Mouse (Mus musculus) ES-Bruce4 (cell line): ENCODE data around the gene Evpl. TPM values are rescaled to one million over a fixed set of nuclear protein-coding genes. Genes with fewer than 3 reads are reported as not detected.
A peak's percentile ranks its signal among the peaks of the same experiment; 100 is the strongest.

Experiments
- H3K27ac ChIP-seq: 2 replicates; pipeline ENCODE4 v1.5.1; 2012; ENCODE audit warnings: low read length, inconsistent platforms; ENCODE audit not compliant: insufficient read depth
- H3K27me3 ChIP-seq: 2 replicates; pipeline ENCODE4 v1.6.1; 2012; ENCODE audit warnings: mild to moderate bottlenecking, low read length, inconsistent platforms; ENCODE audit not compliant: control insufficient read depth, poor library complexity, insufficient read depth, severe bottlenecking
- H3K36me3 ChIP-seq: 2 replicates; pipeline ENCODE4 v1.6.1; 2012; ENCODE audit warnings: inconsistent platforms, mild to moderate bottlenecking, low read length, moderate library complexity; ENCODE audit not compliant: control insufficient read depth, poor library complexity, insufficient read depth, severe bottlenecking
- H3K4me1 ChIP-seq: one replicate; pipeline ENCODE4 v1.8.1; 2011; ENCODE audit warnings: low read length; ENCODE audit not compliant: control insufficient read depth, insufficient read depth
- H3K4me3 ChIP-seq: 2 replicates; pipeline ENCODE4 v1.5.1; 2011; ENCODE audit warnings: low read depth, mild to moderate bottlenecking, low read length
- H3K9ac ChIP-seq: 2 replicates; pipeline ENCODE4 v1.6.1; 2012; ENCODE audit warnings: low read depth, mild to moderate bottlenecking, inconsistent platforms; ENCODE audit not compliant: poor library complexity, severe bottlenecking
- H3K9me3 ChIP-seq: replicated peaks from 2 replicates; pipeline ENCODE4 v1.6.1; 2012; ENCODE audit warnings: mild to moderate bottlenecking, low read length, inconsistent platforms; ENCODE audit not compliant: control insufficient read depth, poor library complexity, insufficient read depth, severe bottlenecking
- CTCF ChIP-seq: IDR thresholded peaks from one replicate; pipeline ENCODE4 v1.8.1; 2011; ENCODE audit warnings: low read depth, low read length
- EP300 ChIP-seq: IDR thresholded peaks from 2 replicates; pipeline ENCODE4 v1.6.1; 2011; ENCODE audit warnings: low read depth, low read length; ENCODE audit not compliant: insufficient read depth
- POLR2A ChIP-seq: IDR thresholded peaks from one replicate; pipeline ENCODE4 v1.8.1; 2011; ENCODE audit warnings: low read length; ENCODE audit not compliant: insufficient read depth
- polyA plus RNA-seq: library from polyadenylated mRNA; stranded (reverse); fragments of >200 nt; gene quantifications from 2 replicates; pipeline ENCODE4 v1.2.4, GENCODE M21; 2011; ENCODE audit warnings: low read depth; ENCODE audit not compliant: missing spikeins, insufficient read depth, insufficient read length

The Evpl gene
- polyA plus RNA-seq, 1 experiment: 3.1 TPM

DNA sequence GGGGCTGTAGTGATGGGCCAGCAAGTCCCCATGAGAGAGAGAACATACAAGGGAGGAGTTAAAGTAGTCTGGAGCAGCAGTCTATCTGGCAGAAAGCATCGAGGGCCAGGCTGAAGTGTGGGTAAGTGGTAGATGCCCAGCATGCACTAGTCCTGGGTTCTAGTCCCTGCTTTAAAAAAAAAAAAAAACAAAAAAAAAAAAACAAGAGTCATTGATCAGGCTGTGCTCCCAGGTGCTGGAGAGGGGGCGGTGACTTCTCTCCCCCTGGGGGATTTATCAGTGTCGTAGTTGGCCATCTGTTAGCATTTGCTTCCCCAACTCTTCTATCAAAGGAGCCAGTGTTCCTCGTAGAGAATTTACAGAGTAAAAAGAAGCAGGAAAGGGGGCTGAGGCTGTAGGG, 31.2 kb downstream of the Evpl start:
- H3K36me3 ChIP-seq: no peaks in the 10 kb centered on the region
- no peaks in the 10 kb centered on the region for H3K9me3 ChIP-seq
- H3K4me3 ChIP-seq: no peak overlapping the region
- H3K4me1 ChIP-seq: peaks cover 1% of the 10 kb centered on the region
- H3K27ac ChIP-seq: no peak overlapping the region
- no peaks in the 10 kb centered on the region for H3K27me3 ChIP-seq
- TF ChIP-seq CTCF: no peak
- TF ChIP-seq EP300: no peak
- TF ChIP-seq POLR2A: no peak
- H3K9ac ChIP-seq: no peak overlapping the region

DNA sequence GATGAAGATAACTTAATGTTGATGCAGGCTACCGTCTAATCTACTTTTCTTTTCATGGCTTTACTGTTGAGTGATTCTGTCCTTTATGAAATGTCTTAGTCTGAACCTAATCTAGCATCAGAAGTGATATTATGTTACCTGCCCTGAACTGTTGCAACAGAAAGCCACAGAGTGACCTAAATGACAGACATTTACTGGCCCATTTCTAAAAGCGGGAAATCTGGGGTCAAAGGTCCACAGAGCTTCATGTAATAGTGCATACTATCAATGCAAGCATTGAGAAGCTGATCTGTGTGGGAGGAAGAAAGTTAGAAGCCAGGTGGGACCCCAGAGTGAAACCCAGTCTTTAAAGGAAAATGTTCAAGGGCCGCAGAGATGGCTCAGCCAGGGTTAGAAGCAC, 34.7 kb downstream of the Evpl start:
- no peaks in the 10 kb centered on the region for H3K36me3 ChIP-seq
- H3K27me3 ChIP-seq: no peaks in the 10 kb centered on the region
- H3K27ac ChIP-seq: no peak overlapping the region
- no peaks in the 10 kb centered on the region for H3K4me1 ChIP-seq
- no peak overlapping the region for H3K4me3 ChIP-seq
- no peaks in the 10 kb centered on the region for H3K9me3 ChIP-seq
- TF ChIP-seq EP300: no peak
- TF ChIP-seq POLR2A: no peak
- TF ChIP-seq CTCF: no peak
- no peak overlapping the region for H3K9ac ChIP-seq

DNA sequence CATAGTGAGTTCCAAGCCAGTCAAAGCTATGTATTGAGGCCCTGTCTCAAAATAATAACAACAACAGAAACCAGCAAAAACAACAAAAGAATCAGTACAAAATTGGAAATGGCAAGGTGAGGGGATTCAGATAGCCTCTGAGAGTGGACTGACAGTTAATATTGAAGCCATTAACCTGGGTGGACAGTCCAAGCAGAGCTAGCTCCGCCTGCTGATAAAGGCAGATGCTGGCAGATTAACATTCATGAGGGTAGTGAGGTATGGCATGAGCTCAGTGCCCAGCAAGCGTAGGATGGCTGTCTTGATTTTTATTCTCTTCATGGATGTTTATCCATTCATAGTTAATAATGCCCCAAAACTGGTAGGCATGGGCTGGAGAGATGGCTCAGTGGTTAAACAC, 36.7 kb downstream of the Evpl start:
- H3K36me3 ChIP-seq: no peaks in the 10 kb centered on the region
- no peak for TF ChIP-seq EP300
- TF ChIP-seq POLR2A: no peak
- no peak for TF ChIP-seq CTCF
- no peak overlapping the region for H3K9ac ChIP-seq
- no peaks in the 10 kb centered on the region for H3K4me1 ChIP-seq
- no peaks in the 10 kb centered on the region for H3K27me3 ChIP-seq
- no peak overlapping the region for H3K4me3 ChIP-seq
- H3K27ac ChIP-seq: no peak overlapping the region
- no peaks in the 10 kb centered on the region for H3K9me3 ChIP-seq

DNA sequence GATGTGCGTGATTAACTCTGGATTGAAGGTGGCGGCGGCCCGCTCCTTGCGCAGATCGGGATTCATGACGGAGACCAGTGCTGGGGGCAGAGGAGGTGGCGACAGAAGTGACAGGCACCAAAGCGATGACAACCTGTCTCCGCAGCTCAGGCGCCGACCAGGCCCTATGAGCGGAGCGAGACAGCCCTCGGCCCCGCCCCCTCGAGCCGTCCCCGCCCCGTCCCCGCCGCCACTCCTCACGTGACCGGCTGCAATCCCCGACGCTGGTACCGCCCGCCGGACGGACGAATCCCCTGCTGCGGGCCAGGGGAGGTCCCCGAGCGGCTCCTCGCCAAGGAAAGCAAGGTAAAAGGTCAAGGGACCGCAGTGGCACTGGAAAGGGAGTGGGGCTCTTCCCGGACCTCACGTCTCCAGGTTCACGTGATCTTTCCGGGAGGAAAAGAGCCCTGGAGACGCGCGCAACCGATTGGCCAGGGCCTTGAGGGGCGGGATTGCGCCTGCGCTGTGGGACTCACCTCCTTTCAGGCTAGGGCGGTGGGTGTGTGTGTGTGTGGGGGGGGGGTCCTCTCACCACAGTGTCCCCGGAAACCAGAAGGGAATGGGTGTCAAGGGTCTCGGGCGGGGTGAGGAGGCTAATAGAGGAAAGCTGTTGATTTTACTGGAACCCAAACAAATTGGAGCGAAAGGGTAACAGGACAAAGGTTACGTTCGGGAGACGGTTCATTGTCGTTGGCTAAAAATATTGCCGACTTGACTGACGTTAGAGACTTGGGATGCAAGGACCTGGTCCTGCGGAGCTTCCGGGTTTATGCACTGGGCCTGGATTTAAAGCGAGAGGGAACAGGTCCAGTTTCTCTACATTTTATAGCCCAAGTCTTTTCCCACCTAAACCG, 39.0 kb downstream of the Evpl start, which contains the start of the genes Ten1 and Acox1:
Ten1 (plus strand) TSS at position 217 of the 893 bp plus-strand sequence.
Acox1 (minus strand) TSS at position 407 of the 893 bp plus-strand sequence.
- peak; percentile 55 for TF ChIP-seq POLR2A
- TF ChIP-seq CTCF: no peak
- no peak for TF ChIP-seq EP300
- peak within 1 kb of the TSS; percentile 81 for H3K27ac ChIP-seq
- H3K9me3 ChIP-seq: no peaks in the 10 kb centered on the region
- H3K4me3 ChIP-seq: peak within 1 kb of the TSS; percentile 92
- H3K9ac ChIP-seq: peak within 1 kb of the TSS; percentile 82
- no peaks in the 10 kb centered on the region for H3K36me3 ChIP-seq
- H3K27me3 ChIP-seq: no peaks in the 10 kb centered on the region
- H3K4me1 ChIP-seq: no peaks in the 10 kb centered on the region

DNA sequence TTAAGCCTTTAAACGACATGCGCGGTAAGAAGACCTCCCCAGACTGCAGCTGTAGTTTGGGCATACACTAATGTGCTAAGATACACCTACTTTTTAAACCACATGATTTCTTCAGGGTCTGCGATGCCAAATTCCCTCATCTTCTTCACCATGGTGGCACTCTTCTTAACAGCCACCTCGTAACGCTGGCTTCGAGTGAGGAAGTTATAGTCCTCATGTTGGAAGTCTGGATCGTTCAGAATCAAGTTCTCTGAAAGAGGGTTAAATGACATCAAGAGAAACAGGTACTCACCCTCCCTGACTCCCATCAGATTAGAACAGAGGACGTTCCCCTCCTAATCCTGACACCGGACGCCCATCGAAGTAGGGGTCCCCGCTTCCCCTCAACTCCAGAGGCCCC, 39.7 kb downstream of the Evpl start:
- TF ChIP-seq POLR2A (no peak), CTCF (no peak), EP300 (no peak)
- no peaks in the 10 kb centered on the region for H3K27me3 ChIP-seq
- no peaks in the 10 kb centered on the region for H3K4me1 ChIP-seq
- H3K4me3 ChIP-seq: peak overlapping the region; percentile 92
- no peaks in the 10 kb centered on the region for H3K36me3 ChIP-seq
- no peak overlapping the region for H3K27ac ChIP-seq
- peak overlapping the region; percentile 82 for H3K9ac ChIP-seq
- H3K9me3 ChIP-seq: no peaks in the 10 kb centered on the region

DNA sequence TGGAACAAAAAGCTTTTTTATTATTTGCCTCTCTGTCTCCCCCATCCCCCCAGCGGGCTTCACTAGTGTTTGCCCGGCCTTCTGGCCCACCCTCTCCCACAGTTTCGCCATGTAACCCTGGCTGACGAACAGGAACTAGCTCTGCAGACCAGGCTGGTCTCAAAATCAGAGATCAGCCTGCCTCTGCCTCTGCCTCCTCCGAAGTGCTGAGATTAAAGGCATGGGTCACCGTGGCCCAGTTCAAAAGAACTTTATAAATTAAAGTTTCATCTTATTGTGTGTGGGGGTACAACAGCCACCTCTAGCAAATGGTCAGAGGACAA, 40.3 kb downstream of the Evpl start:
- Histone ChIP-seq H3K4me3 (no peak overlapping the region), H3K9me3 (no peaks in the 10 kb centered on the region), H3K27ac (no peak overlapping the region), H3K9ac (no peak overlapping the region), H3K27me3 (no peaks in the 10 kb centered on the region), H3K36me3 (no peaks in the 10 kb centered on the region), H3K4me1 (no peaks in the 10 kb centered on the region)
- no peak for TF ChIP-seq CTCF
- no peak for TF ChIP-seq EP300
- no peak for TF ChIP-seq POLR2A
